Mouse (Mus musculus): ENCODE results near the gene Phpt1. TPM values are rescaled to one million over a fixed set of nuclear protein-coding genes. Genes with fewer than 3 reads are reported as not detected.

Gene Phpt1
- polyA plus RNA-seq, 1 experiment: 186 TPM

DNA sequence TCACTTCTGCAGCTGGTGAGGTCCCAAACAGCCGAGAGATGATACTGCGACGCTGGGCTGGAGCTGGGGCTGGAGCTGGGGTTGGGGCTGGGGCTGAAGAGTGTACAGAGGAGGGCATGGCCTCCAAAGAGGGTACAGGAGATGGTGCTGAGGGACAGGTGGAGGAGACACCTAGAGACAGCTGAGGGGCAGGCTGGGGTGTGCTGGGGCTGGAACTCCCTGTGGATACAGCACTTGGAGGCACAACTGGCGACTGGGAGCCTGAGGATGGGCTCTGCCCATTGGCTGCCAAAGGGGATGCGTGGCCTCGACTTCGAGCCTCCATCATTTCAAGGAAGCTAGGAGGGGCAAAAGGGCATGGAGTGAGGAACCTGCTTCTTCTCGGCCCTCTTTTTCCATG, 12.3 kb upstream of the Phpt1 start:
- WGBS: 91% methylated on average over 8 of the region's 8 CpGs

DNA sequence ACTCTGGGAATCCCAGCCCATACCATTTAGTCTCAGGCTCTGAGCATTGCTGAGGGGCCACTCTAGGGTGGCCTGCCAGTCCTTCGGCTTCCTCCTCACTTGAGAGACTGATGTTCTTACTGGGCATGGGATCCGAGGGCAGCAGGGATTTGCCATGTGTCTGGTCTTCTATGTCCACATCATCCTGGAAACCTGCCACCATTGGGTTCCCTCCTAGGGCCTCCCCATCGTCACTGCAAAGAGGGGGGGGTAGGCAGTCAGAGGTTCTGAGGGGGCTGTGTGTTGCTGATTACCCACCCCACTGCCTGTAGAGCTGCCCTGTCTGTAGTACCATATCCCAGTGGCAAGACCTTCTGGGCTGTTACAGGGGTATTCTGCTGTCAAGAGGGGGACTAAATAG, 10.6 kb upstream of the Phpt1 start:
- peak in 1 of 2 experiments; percentile 28 for DNase-seq
- WGBS: 18% methylated on average over 3 of the region's 3 CpGs
- Histone ChIP-seq H3K27me3 (ENCODE audit: control insufficient read depth, insufficient read depth, low read length) (no peaks in the 10 kb centered on the region), H3K4me3 (replicated peaks; ENCODE audit: insufficient read depth, low read depth, low read length) (no peak overlapping the region), H3K4me1 (ENCODE audit: control insufficient read depth, insufficient read depth, low read length) (peaks cover 36% of the 10 kb centered on the region), H3K27ac (ENCODE audit: insufficient read depth, low read length) (no peak overlapping the region)
- no peak for TF ChIP-seq POLR2A (IDR thresholded peaks at IDR 0.05; ENCODE audit: borderline replicate concordance, insufficient read depth, low read length)
- TF ChIP-seq CTCF (IDR thresholded peaks at IDR 0.05; ENCODE audit: borderline replicate concordance, insufficient read depth, low read depth, low read length): no peak

More for the DNA sequence above, 12.3 kb upstream of the Phpt1 start:
- TF ChIP-seq POLR2A (IDR thresholded peaks at IDR 0.05; ENCODE audit: borderline replicate concordance, insufficient read depth, low read length): no peak
- no peak for TF ChIP-seq CTCF (IDR thresholded peaks at IDR 0.05; ENCODE audit: borderline replicate concordance, insufficient read depth, low read depth, low read length)
- Histone ChIP-seq H3K27me3 (ENCODE audit: control insufficient read depth, insufficient read depth, low read length) (no peaks in the 10 kb centered on the region), H3K27ac (ENCODE audit: insufficient read depth, low read length) (no peak overlapping the region), H3K4me3 (replicated peaks; ENCODE audit: insufficient read depth, low read depth, low read length) (no peak overlapping the region), H3K4me1 (ENCODE audit: control insufficient read depth, insufficient read depth, low read length) (peaks cover 33% of the 10 kb centered on the region)
- no peak for DNase-seq

DNA sequence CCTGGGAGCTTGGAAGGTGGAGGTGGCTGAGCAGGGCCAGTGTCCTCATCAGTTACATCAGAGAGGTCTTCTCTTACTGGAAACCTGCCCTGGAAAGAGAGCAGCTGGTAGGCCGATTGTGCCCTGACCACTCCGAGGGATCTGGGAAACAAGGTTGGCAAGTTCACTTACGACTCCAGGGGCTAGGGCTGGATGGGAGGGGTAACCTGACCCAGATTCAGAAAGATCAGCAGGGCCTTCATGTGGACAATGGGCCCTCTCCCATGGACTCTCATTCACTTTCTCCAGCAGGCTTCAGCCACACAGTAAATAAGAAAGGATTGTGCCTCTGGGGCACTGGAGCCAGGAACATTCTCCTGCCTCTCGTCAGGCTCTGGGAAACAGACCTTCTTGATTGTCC, 9.8 kb upstream of the Phpt1 start:
- peak in 1 of 2 experiments; percentile 40 for DNase-seq
- 16% methylated on average over 4 of the region's 4 CpGs for WGBS

GRCm38 (mm10) chr2:25584152-25584551, 9.1 kb upstream of the Phpt1 start:
- Histone ChIP-seq H3K27me3 (ENCODE audit: control insufficient read depth, insufficient read depth, low read length) (no peaks in the 10 kb centered on the region), H3K4me1 (ENCODE audit: control insufficient read depth, insufficient read depth, low read length) (peaks cover 42% of the 10 kb centered on the region), H3K27ac (ENCODE audit: insufficient read depth, low read length) (no peak overlapping the region; the same call in 1 of the 2 replicates), H3K4me3 (replicated peaks; ENCODE audit: insufficient read depth, low read depth, low read length) (no peak overlapping the region)
- no peak for TF ChIP-seq CTCF (IDR thresholded peaks at IDR 0.05; ENCODE audit: borderline replicate concordance, insufficient read depth, low read depth, low read length)
- TF ChIP-seq POLR2A (IDR thresholded peaks at IDR 0.05; ENCODE audit: borderline replicate concordance, insufficient read depth, low read length): no peak
- 38% methylated on average over 3 of the region's 3 CpGs for WGBS
- peak; percentile 61 to 67 for DNase-seq

More for the DNA sequence above, 9.8 kb upstream of the Phpt1 start:
- H3K4me3 ChIP-seq (replicated peaks; ENCODE audit: insufficient read depth, low read depth, low read length): no peak overlapping the region
- peaks cover 37% of the 10 kb centered on the region for H3K4me1 ChIP-seq (ENCODE audit: control insufficient read depth, insufficient read depth, low read length)
- TF ChIP-seq POLR2A (IDR thresholded peaks at IDR 0.05; ENCODE audit: borderline replicate concordance, insufficient read depth, low read length) (no peak), CTCF (IDR thresholded peaks at IDR 0.05; ENCODE audit: borderline replicate concordance, insufficient read depth, low read depth, low read length) (no peak)
- H3K27me3 ChIP-seq (ENCODE audit: control insufficient read depth, insufficient read depth, low read length): no peaks in the 10 kb centered on the region
- peak overlapping the region; percentile 31 for H3K27ac ChIP-seq (ENCODE audit: insufficient read depth, low read length)

GRCm38 (mm10) chr2:25583571-25583970, 8.5 kb upstream of the Phpt1 start:
- H3K27ac ChIP-seq (ENCODE audit: insufficient read depth, low read length): peak overlapping the region; percentile 96
- peak in 1 of 2 experiments; percentile 34 for DNase-seq
- no peaks in the 10 kb centered on the region for H3K27me3 ChIP-seq (ENCODE audit: control insufficient read depth, insufficient read depth, low read length)
- TF ChIP-seq CTCF (IDR thresholded peaks at IDR 0.05; ENCODE audit: borderline replicate concordance, insufficient read depth, low read depth, low read length): no peak
- TF ChIP-seq POLR2A (IDR thresholded peaks at IDR 0.05; ENCODE audit: borderline replicate concordance, insufficient read depth, low read length): no peak
- peaks cover 48% of the 10 kb centered on the region for H3K4me1 ChIP-seq (ENCODE audit: control insufficient read depth, insufficient read depth, low read length)
- WGBS: 30% methylated on average over 4 of the region's 4 CpGs
- H3K4me3 ChIP-seq (replicated peaks; ENCODE audit: insufficient read depth, low read depth, low read length): no peak overlapping the region

GRCm38 (mm10) chr2:25583120-25583481, 8.1 kb upstream of the Phpt1 start:
- no peak for TF ChIP-seq POLR2A (IDR thresholded peaks at IDR 0.05; ENCODE audit: borderline replicate concordance, insufficient read depth, low read length)
- TF ChIP-seq CTCF (IDR thresholded peaks at IDR 0.05; ENCODE audit: borderline replicate concordance, insufficient read depth, low read depth, low read length): no peak
- Histone ChIP-seq H3K4me1 (ENCODE audit: control insufficient read depth, insufficient read depth, low read length) (peaks cover 52% of the 10 kb centered on the region), H3K27me3 (ENCODE audit: control insufficient read depth, insufficient read depth, low read length) (no peaks in the 10 kb centered on the region), H3K4me3 (replicated peaks; ENCODE audit: insufficient read depth, low read depth, low read length) (no peak overlapping the region), H3K27ac (ENCODE audit: insufficient read depth, low read length) (peak overlapping the region; percentile 96)
- peak in 1 of 2 experiments; percentile 49 for DNase-seq
- WGBS: 28% methylated on average over 6 of the region's 6 CpGs

- Histone ChIP-seq H3K4me1 (ENCODE audit: control insufficient read depth, insufficient read depth, low read length) (peaks cover 56% of the 10 kb centered on the region), H3K4me3 (replicated peaks; ENCODE audit: insufficient read depth, low read depth, low read length) (no peak overlapping the region), H3K27ac (ENCODE audit: insufficient read depth, low read length) (peak overlapping the region; percentile 96), H3K27me3 (ENCODE audit: control insufficient read depth, insufficient read depth, low read length) (no peaks in the 10 kb centered on the region)
- peak; percentile 64 for DNase-seq
- no peak for TF ChIP-seq CTCF (IDR thresholded peaks at IDR 0.05; ENCODE audit: borderline replicate concordance, insufficient read depth, low read depth, low read length)
- TF ChIP-seq POLR2A (IDR thresholded peaks at IDR 0.05; ENCODE audit: borderline replicate concordance, insufficient read depth, low read length): no peak
- WGBS: 21% methylated on average over 12 of the region's 12 CpGs
Measured at GRCm38 (mm10) chr2:25582466-25583119, 7.6 kb upstream of the Phpt1 start.

DNA sequence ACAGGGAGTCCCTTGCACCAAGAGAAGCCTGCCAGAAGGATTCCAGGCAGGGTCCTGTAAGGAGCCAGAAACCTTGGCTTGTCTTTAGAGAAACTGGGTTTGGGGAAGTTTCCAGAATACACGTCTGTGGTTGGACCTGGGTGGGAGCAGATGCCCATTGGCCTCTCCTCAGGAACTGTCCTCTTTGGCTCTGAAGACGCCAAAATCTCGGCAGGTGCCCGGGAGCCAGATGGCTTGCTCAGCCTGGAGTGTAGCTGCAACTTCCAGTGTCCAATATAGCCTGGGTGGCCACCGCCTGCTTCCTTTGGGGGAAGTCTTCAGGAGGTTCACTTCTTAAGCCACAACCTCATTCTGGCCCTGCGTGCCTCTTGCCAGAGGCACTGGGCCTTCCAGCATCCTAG, 6.9 kb upstream of the Phpt1 start:
- TF ChIP-seq CTCF (IDR thresholded peaks at IDR 0.05; ENCODE audit: borderline replicate concordance, insufficient read depth, low read depth, low read length) (no peak), POLR2A (IDR thresholded peaks at IDR 0.05; ENCODE audit: borderline replicate concordance, insufficient read depth, low read length) (no peak)
- peak; percentile 92 to 96 for DNase-seq
- 2% methylated on average over 6 of the region's 6 CpGs for WGBS
- H3K4me3 ChIP-seq (replicated peaks; ENCODE audit: insufficient read depth, low read depth, low read length): peak overlapping the region; percentile 70
- H3K27me3 ChIP-seq (ENCODE audit: control insufficient read depth, insufficient read depth, low read length): no peaks in the 10 kb centered on the region
- H3K4me1 ChIP-seq (ENCODE audit: control insufficient read depth, insufficient read depth, low read length): peaks cover 63% of the 10 kb centered on the region
- H3K27ac ChIP-seq (ENCODE audit: insufficient read depth, low read length): peak overlapping the region; percentile 96

All from cerebellum, adult 2 months (tissue).